8 mouse cellular contexts compared by ENCODE assay signal in the genomic region with DNA sequence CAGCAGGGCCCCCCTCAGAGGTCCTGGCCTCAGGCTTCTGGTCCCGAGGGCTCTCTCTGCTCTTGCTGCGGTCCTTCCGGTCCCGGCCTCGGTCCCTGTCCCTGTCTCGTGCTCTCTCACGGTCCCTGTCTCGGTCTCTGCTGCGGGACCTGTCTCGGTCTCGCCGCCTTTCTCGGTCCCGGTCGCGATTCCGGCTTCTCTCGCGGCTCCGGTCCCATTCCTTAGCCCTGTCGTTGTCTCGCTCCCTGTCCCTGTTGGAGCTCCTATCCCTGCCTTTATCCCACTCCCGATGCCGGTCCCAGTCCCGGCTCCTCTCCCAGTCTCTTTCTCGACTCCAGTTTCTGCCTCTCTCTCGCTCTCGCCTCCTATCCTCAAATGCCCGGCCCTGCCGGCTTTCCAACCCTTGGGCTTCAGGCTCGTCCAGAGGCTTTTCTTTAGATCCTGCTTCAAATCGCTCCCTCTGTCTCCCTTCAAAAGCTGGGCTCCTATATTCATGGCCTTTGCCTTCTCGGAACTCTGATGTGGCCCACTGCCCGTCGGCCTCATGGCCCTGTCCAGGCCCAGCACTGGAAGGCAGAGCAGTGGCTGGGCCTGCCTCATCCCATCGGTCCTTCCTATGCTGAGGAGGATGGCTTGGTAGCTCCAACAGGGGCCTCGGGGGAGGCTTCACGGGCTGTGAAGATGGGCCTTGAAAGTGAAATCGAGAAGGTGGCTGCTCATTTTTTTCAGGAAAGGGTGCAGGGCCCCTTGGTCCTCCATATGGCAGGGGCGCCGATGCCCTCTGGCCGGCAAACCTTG. TPM values are rescaled to one million over a fixed set of nuclear protein-coding genes. Genes with fewer than 3 reads are reported as not detected.
DNase-seq lines count a peak whose midpoint lies in the region; ATAC-seq and TF ChIP-seq lines count a peak whose summit lies in the region.

No protein-coding gene starts in this region.

- DNase-seq in liver, adult 2 months (ENCODE audit: extremely low read depth, low read depth, low spot score): no peak
- DNase-seq in liver: no peak
- DNase-seq in embryo, embryonic 9.5 days (ENCODE audit: extremely low spot score): peak; percentile 32
- DNase-seq in intestine, embryonic 14.5 days (ENCODE audit: low spot score): no peak
- peak; percentile 40 for DNase-seq in neural tube, embryonic 11.5 days (ENCODE audit: low spot score)
- no peak for DNase-seq in spleen, postnatal 36 days (ENCODE audit: low spot score in 2 of 2)
- no peak for DNase-seq in adipocyte (ENCODE audit: low spot score)
- no peak for DNase-seq in MN1 (ENCODE audit: low spot score)

- 0 out of 2 replicates have a peak overlapping the region, but pooled peaks have one; percentile 6 for H3K9ac ChIP-seq in liver, adult 2 months (ENCODE audit: low read depth, low read length)
- H3K9ac ChIP-seq in intestine, embryonic 14.5 days (ENCODE audit: low read length): peak overlapping the region; percentile 27; the same call in 1 of the 2 replicates
- peak overlapping the region; percentile 52 for H3K9ac ChIP-seq in neural tube, embryonic 11.5 days (ENCODE audit: low read length)

- ATAC-seq in intestine, embryonic 14.5 days (replicated peaks; ENCODE audit: low FRiP score, low TSS enrichment, low read depth): no peak
- ATAC-seq in neural tube, embryonic 11.5 days (ENCODE audit: insufficient read depth, low FRiP score, low TSS enrichment): peak; percentile 38

- H3K4me1 ChIP-seq in liver, adult 2 months (ENCODE audit: control insufficient read depth, insufficient read depth, low read length): no peaks in the 10 kb centered on the region
- no peaks in the 10 kb centered on the region for H3K4me1 ChIP-seq in intestine, embryonic 14.5 days (replicated peaks; ENCODE audit: control insufficient read depth, insufficient read depth, low read length)
- H3K4me1 ChIP-seq in neural tube, embryonic 11.5 days (ENCODE audit: control insufficient read depth, insufficient read depth, low read length): no peaks in the 10 kb centered on the region

- H3K36me3 ChIP-seq in liver, adult 2 months (ENCODE audit: control insufficient read depth, insufficient read depth, low read length): peaks cover 12% of the 10 kb centered on the region; the same call in 1 of the 2 replicates
- peaks cover 23% of the 10 kb centered on the region for H3K36me3 ChIP-seq in intestine, embryonic 14.5 days (ENCODE audit: control insufficient read depth, insufficient read depth, low read length)
- peaks cover 13% of the 10 kb centered on the region for H3K36me3 ChIP-seq in neural tube, embryonic 11.5 days (ENCODE audit: control insufficient read depth, insufficient read depth, low read length)

- peak overlapping the region; percentile 34 for H3K4me2 ChIP-seq in intestine, embryonic 14.5 days (ENCODE audit: low read length)
- peak overlapping the region; percentile 27 for H3K4me2 ChIP-seq in neural tube, embryonic 11.5 days (ENCODE audit: low read depth)

- no peaks in the 10 kb centered on the region for H3K9me3 ChIP-seq in intestine, embryonic 14.5 days (ENCODE audit: control insufficient read depth, low read length)
- no peaks in the 10 kb centered on the region for H3K9me3 ChIP-seq in neural tube, embryonic 11.5 days (ENCODE audit: control insufficient read depth, low read length)

- no peak overlapping the region for H3K4me3 ChIP-seq in liver, adult 2 months (ENCODE audit: insufficient read depth, low read depth, low read length)
- H3K4me3 ChIP-seq in intestine, embryonic 14.5 days (ENCODE audit: low read depth, low read length): no peak overlapping the region
- no peak overlapping the region for H3K4me3 ChIP-seq in neural tube, embryonic 11.5 days (ENCODE audit: low read depth, low read length)

- no peak for TF ChIP-seq POLR2A in liver, adult 2 months (IDR thresholded peaks at IDR 0.05; ENCODE audit: extremely low read depth, insufficient read depth, low read length)

- TF ChIP-seq CTCF in liver, adult 2 months (IDR thresholded peaks at IDR 0.05; ENCODE audit: low read depth, low read length): no peak

- WGBS in liver, adult 2 months: 56% methylated on average over 42 of the region's 42 CpGs
- WGBS in intestine, embryonic 14.5 days: 34% methylated on average over 42 of the region's 42 CpGs
- 32% methylated on average over 42 of the region's 42 CpGs for WGBS in neural tube, embryonic 11.5 days

- H3K79me2 ChIP-seq in liver, adult 2 months (ENCODE audit: control insufficient read depth, insufficient read depth, low read length): no peaks in the 10 kb centered on the region

- H3K27ac ChIP-seq in liver, adult 2 months (replicated peaks; ENCODE audit: insufficient read depth, low read depth, low read length): no peak overlapping the region
- no peak overlapping the region for H3K27ac ChIP-seq in intestine, embryonic 14.5 days (ENCODE audit: low read depth)
- H3K27ac ChIP-seq in neural tube, embryonic 11.5 days (ENCODE audit: low read depth, low read length): no peak overlapping the region

- no peaks in the 10 kb centered on the region for H3K27me3 ChIP-seq in liver, adult 2 months (ENCODE audit: control insufficient read depth, insufficient read depth, low read length)
- no peaks in the 10 kb centered on the region for H3K27me3 ChIP-seq in intestine, embryonic 14.5 days (replicated peaks; ENCODE audit: control insufficient read depth, insufficient read depth, low read length)
- H3K27me3 ChIP-seq in neural tube, embryonic 11.5 days (ENCODE audit: control insufficient read depth, insufficient read depth, low read length): no peaks in the 10 kb centered on the region

RNA-seq across cellular contexts. Expression of a gene that starts 17.0 kb away (rescaled TPM):
- total RNA-seq in liver, adult 2 months (2014; rRNA removed): not detected in 2 replicates
- not detected in 2 replicates for polyA plus RNA-seq in liver, adult 2 months (2012; rRNA removed)
- 0.09 and 0.19 TPM in 2 replicates for polyA plus RNA-seq in intestine, embryonic 14.5 days (2014; fragmentation: Nextera tagmentation; extraction: Ambion mirVana)
- polyA plus RNA-seq in neural tube, embryonic 11.5 days (2014; fragmentation: Nextera tagmentation; extraction: Ambion mirVana): 0.30 and 0.81 TPM in 2 replicates

RNA-seq across cellular contexts. Expression of a gene that starts 50.2 kb away (rescaled TPM):
- 26.0 and 27.1 TPM in 2 replicates for total RNA-seq in liver, adult 2 months (2014; rRNA removed)
- 7.3 and 10.0 TPM in 2 replicates for polyA plus RNA-seq in liver, adult 2 months (2012; rRNA removed)
- polyA plus RNA-seq in intestine, embryonic 14.5 days (2014; fragmentation: Nextera tagmentation; extraction: Ambion mirVana): 31.0 and 31.6 TPM in 2 replicates
- 31.5 and 32.5 TPM in 2 replicates for polyA plus RNA-seq in neural tube, embryonic 11.5 days (2014; fragmentation: Nextera tagmentation; extraction: Ambion mirVana)

RNA-seq across cellular contexts. Expression of a gene that starts 50.4 kb away (rescaled TPM):
- 52.4 and 54.7 TPM in 2 replicates for total RNA-seq in liver, adult 2 months (2014; rRNA removed)
- 23.6 and 24.3 TPM in 2 replicates for polyA plus RNA-seq in liver, adult 2 months (2012; rRNA removed)
- 51.7 and 52.0 TPM in 2 replicates for polyA plus RNA-seq in intestine, embryonic 14.5 days (2014; fragmentation: Nextera tagmentation; extraction: Ambion mirVana)
- 59.9 and 66.0 TPM in 2 replicates for polyA plus RNA-seq in neural tube, embryonic 11.5 days (2014; fragmentation: Nextera tagmentation; extraction: Ambion mirVana)

Comparison
In these comparisons a context has a peak if more than half of its experiments do, and no peak if none do; other contexts are left out.
1. DNase-seq: peak in embryo, embryonic 9.5 days (single experiment) and neural tube, embryonic 11.5 days (single experiment); none in liver, adult 2 months (single experiment), liver (single experiment), intestine, embryonic 14.5 days (single experiment), spleen, postnatal 36 days (0 of 2), adipocyte (single experiment) and MN1 (single experiment).
2. Peak in every context shown above with its lines, with median percentiles within 50 percentile points of each other: H3K9ac ChIP-seq.